Mouse (Mus musculus) G1E (cell line): ENCODE measurements around the gene Ttc29. TPM values are rescaled to one million over a fixed set of nuclear protein-coding genes. Genes with fewer than 3 reads are reported as not detected.

Source experiments
- ATAC-seq: 2 replicates; pipeline ENCODE4 v1.8.0; 2016; ENCODE audit warnings: mild to moderate bottlenecking; ENCODE audit not compliant: insufficient number of reproducible peaks, poor library complexity, low FRiP score, severe bottlenecking; ENCODE audit errors: extremely low read depth
- DNase-seq: peaks from one replicate; pipeline ENCODE4 v3.0.0; 2012; ENCODE audit warnings: low spot score
- H3K27me3 ChIP-seq: 2 replicates; pipeline ENCODE4 v1.6.1; 2012; ENCODE audit warnings: mild to moderate bottlenecking, low read length, inconsistent platforms; ENCODE audit not compliant: insufficient read depth
- H3K36me3 ChIP-seq: replicated peaks from 2 replicates; pipeline ENCODE3; 2012; ENCODE audit warnings: mild to moderate bottlenecking, inconsistent platforms
- H3K4me1 ChIP-seq: 2 replicates; pipeline ENCODE4 v1.6.1; 2012; ENCODE audit warnings: low read depth, low read length, inconsistent platforms, mixed read lengths; ENCODE audit not compliant: insufficient read depth
- H3K4me3 ChIP-seq: 2 replicates; pipeline ENCODE4 v1.5.1; 2012; ENCODE audit warnings: low read depth, mild to moderate bottlenecking, inconsistent platforms, low read length, moderate library complexity, mixed read lengths
- H3K9me3 ChIP-seq: replicated peaks from 2 replicates; pipeline ENCODE4 v1.6.1; 2012; ENCODE audit warnings: inconsistent platforms
- CTCF ChIP-seq: IDR thresholded peaks from 2 replicates; pipeline ENCODE4 v1.5.1; 2012; ENCODE audit warnings: low read depth, low read length, inconsistent platforms, mixed read lengths
- GATA1 ChIP-seq: IDR thresholded peaks from 2 replicates; pipeline ENCODE4 v1.6.1; 2012; ENCODE audit warnings: borderline replicate concordance, low read length, inconsistent platforms, mixed read lengths
- GATA2 ChIP-seq: IDR thresholded peaks from 2 replicates; pipeline ENCODE4 v1.6.1; 2012; ENCODE audit warnings: low read depth, low read length, inconsistent platforms, borderline replicate concordance
- POLR2AphosphoS5 ChIP-seq: IDR thresholded peaks from 2 replicates; pipeline ENCODE4 v1.6.1; 2012; ENCODE audit warnings: low read depth, low read length, inconsistent platforms; ENCODE audit not compliant: insufficient replicate concordance
- TAL1 ChIP-seq: conservative IDR thresholded peaks from 2 replicates; pipeline ENCODE4 v1.6.1; 2012; ENCODE audit warnings: low read depth, low read length, inconsistent platforms, mixed read lengths
- polyA plus RNA-seq: library from polyadenylated mRNA; stranded (reverse); fragments of >175 nt; gene quantifications from 2 replicates; pipeline ENCODE4 v1.2.3, GENCODE M21; 2012
- total RNA-seq, 2 experiments: library from RNA; stranded (forward) in 1 of 2; stranded (reverse) in 1 of 2; fragments of 200-1000 nt in 1 of 2; fragments of >200 nt in 1 of 2; fragmentation: Nextera tagmentation in 1 of 2; gene quantifications; 2 replicates each; pipeline ENCODE4 v1.2.3; 2014 to 2017

Gene Ttc29
- total and polyA plus RNA-seq, 3 experiments = 0.38 to 2.8 (median 1.2) TPM

- ATAC-seq = no peak
- DNase-seq = no peak
- peaks cover 24% of the 10 kb centered on the region for H3K27me3 ChIP-seq
- no peaks in the 10 kb centered on the region for H3K36me3 ChIP-seq
- H3K4me3 ChIP-seq = no peak overlapping the region
- TF ChIP-seq GATA1 = no peak
- no peak for TF ChIP-seq CTCF
- TF ChIP-seq POLR2AphosphoS5 = no peak
- TF ChIP-seq GATA2 = no peak
- no peak for TF ChIP-seq TAL1
- H3K9me3 ChIP-seq = no peaks in the 10 kb centered on the region
- H3K4me1 ChIP-seq = peaks cover 4% of the 10 kb centered on the region
Observed at GRCm38 (mm10) chr8:78269281-78269680, 56.2 kb downstream of the Ttc29 start.

GRCm38 (mm10) chr8:78271391-78271790, 58.3 kb downstream of the Ttc29 start:
- H3K27me3 ChIP-seq = peaks cover 24% of the 10 kb centered on the region
- ATAC-seq = no peak
- no peak for TF ChIP-seq CTCF
- no peak for TF ChIP-seq POLR2AphosphoS5
- no peak for TF ChIP-seq GATA2
- no peak for TF ChIP-seq GATA1
- no peak for TF ChIP-seq TAL1

GRCm38 (mm10) chr8:78276120-78276519, 63.0 kb downstream of the Ttc29 start:
- peaks cover 9% of the 10 kb centered on the region for H3K27me3 ChIP-seq
- no peaks in the 10 kb centered on the region for H3K9me3 ChIP-seq
- DNase-seq (no peak), ATAC-seq (no peak)
- peaks cover 8% of the 10 kb centered on the region for H3K4me1 ChIP-seq
- TF ChIP-seq GATA2 (no peak), TAL1 (no peak)
- no peak overlapping the region for H3K4me3 ChIP-seq
- H3K36me3 ChIP-seq = no peaks in the 10 kb centered on the region

More at GRCm38 (mm10) chr8:78271391-78271790, 58.3 kb downstream of the Ttc29 start:
- Histone ChIP-seq H3K4me3 (no peak overlapping the region), H3K36me3 (no peaks in the 10 kb centered on the region), H3K9me3 (no peaks in the 10 kb centered on the region), H3K4me1 (peaks cover 4% of the 10 kb centered on the region)
- DNase-seq = no peak

- H3K9me3 ChIP-seq = no peaks in the 10 kb centered on the region
- DNase-seq = no peak
- no peaks in the 10 kb centered on the region for H3K36me3 ChIP-seq
- H3K4me3 ChIP-seq = no peak overlapping the region
- ATAC-seq = no peak
- no peak for TF ChIP-seq POLR2AphosphoS5
- no peak for TF ChIP-seq GATA1
- TF ChIP-seq CTCF = no peak
- no peak for TF ChIP-seq TAL1
- TF ChIP-seq GATA2 = no peak
- peaks cover 9% of the 10 kb centered on the region for H3K27me3 ChIP-seq
- H3K4me1 ChIP-seq = peaks cover 12% of the 10 kb centered on the region
Observed at GRCm38 (mm10) chr8:78277411-78277810, 64.3 kb downstream of the Ttc29 start.

GRCm38 (mm10) chr8:78278598-78278997, 65.5 kb downstream of the Ttc29 start:
- peaks cover 3% of the 10 kb centered on the region; the same call in 1 of the 2 replicates for H3K27me3 ChIP-seq
- no peak for DNase-seq
- H3K9me3 ChIP-seq = no peaks in the 10 kb centered on the region
- H3K4me3 ChIP-seq = no peak overlapping the region
- no peak for TF ChIP-seq TAL1
- no peak for TF ChIP-seq GATA2
- no peak for TF ChIP-seq CTCF
- TF ChIP-seq GATA1 = no peak
- TF ChIP-seq POLR2AphosphoS5 = no peak
- no peak for ATAC-seq
- no peaks in the 10 kb centered on the region for H3K36me3 ChIP-seq
- H3K4me1 ChIP-seq = peaks cover 12% of the 10 kb centered on the region

GRCm38 (mm10) chr8:78284805-78285204, 71.7 kb downstream of the Ttc29 start:
- H3K36me3 ChIP-seq = no peaks in the 10 kb centered on the region
- H3K9me3 ChIP-seq = no peaks in the 10 kb centered on the region
- no peak for TF ChIP-seq GATA2
- no peaks in the 10 kb centered on the region; the same call in 1 of the 2 replicates for H3K27me3 ChIP-seq
- peaks cover 16% of the 10 kb centered on the region for H3K4me1 ChIP-seq
- no peak for DNase-seq
- ATAC-seq = no peak
- no peak overlapping the region for H3K4me3 ChIP-seq

GRCm38 (mm10) chr8:78285366-78285765, 72.3 kb downstream of the Ttc29 start:
- Histone ChIP-seq H3K36me3 (no peaks in the 10 kb centered on the region), H3K4me1 (peaks cover 16% of the 10 kb centered on the region), H3K4me3 (no peak overlapping the region), H3K27me3 (no peaks in the 10 kb centered on the region; the same call in 1 of the 2 replicates), H3K9me3 (no peaks in the 10 kb centered on the region)
- ATAC-seq (no peak), DNase-seq (no peak)
- TF ChIP-seq TAL1 (no peak), CTCF (no peak), POLR2AphosphoS5 (no peak), GATA2 (no peak), GATA1 (no peak)
